Mouse (Mus musculus) mouse embryonic stem cell (cell line): ENCODE results near the gene Tmem178.

Source experiments
- in situ Hi-C, 2 experiments: fragments of 300-500 bp; cut with MboI; formaldehyde crosslinking; loops; 1 replicate in 1 of 2; 3 replicates in 1 of 2; pipeline ENCODE4 v1.14.3; 2019 to 2020; ENCODE audit warnings: low sequenced_read_pairs in 2 of 2, low pct_unique_long_range_greater_than_20kb in 1 of 2, mixed read lengths in 1 of 2; ENCODE audit not compliant: unreplicated experiment in 1 of 2

The Tmem178 gene

GRCm38 (mm10) chr17:81031830-81032442 is 87.5 kb downstream of the Tmem178 start:
- in situ Hi-C loops, result no loop called here

DNA sequence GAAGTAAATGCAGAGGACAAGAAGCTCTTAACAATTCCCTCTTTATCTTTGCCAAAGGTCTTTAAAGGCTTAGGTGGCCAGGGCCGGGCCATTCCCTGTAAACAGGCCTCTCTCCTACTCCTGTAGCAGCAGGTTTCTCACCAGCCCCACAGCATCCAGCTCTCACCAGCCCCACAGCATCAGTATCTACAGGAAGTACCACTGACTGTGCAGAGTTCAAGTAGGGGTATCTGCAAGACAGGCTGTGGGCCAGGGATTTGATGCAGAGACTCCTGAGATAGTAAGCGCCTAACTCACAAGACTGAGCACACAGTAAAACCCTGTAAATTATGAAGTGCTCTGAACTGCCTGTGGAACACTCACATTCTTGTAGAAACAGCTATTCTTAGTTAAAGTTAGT is 88.5 kb downstream of the Tmem178 start:
- in situ Hi-C loops, result no loop called here

DNA sequence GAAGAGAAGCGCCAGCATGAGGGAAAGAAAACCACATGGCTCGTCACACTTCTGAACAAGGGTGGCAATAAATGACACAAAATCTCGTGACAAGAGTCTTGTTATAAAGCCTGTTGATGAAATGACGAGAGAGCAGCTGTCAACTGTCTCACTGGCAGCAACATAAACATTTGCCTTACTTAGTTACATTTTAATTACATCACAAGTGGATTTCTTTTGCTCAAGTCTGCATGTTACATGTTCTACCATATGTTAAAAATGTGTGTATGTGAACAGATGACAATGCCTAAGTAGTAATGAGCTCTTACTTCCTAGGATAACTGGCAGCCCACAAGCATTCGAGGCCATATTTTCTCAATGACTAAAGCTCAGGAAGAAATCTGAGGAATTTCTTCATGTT is 90.9 kb downstream of the Tmem178 start:
- in situ Hi-C loops, result no loop called here

- in situ Hi-C loops, result no loop called here
These were observed 94.4 kb downstream of the Tmem178 start for GRCm38 (mm10) chr17:81038707-81039408.

GRCm38 (mm10) chr17:81041662-81042061 is 97.2 kb downstream of the Tmem178 start:
- in situ Hi-C loops, result no loop called here

GRCm38 (mm10) chr17:81044356-81044755 is 99.9 kb downstream of the Tmem178 start:
- in situ Hi-C loops, result no loop called here

GRCm38 (mm10) chr17:81045115-81045514 is 100.7 kb downstream of the Tmem178 start:
- in situ Hi-C loops, result no loop called here

DNA sequence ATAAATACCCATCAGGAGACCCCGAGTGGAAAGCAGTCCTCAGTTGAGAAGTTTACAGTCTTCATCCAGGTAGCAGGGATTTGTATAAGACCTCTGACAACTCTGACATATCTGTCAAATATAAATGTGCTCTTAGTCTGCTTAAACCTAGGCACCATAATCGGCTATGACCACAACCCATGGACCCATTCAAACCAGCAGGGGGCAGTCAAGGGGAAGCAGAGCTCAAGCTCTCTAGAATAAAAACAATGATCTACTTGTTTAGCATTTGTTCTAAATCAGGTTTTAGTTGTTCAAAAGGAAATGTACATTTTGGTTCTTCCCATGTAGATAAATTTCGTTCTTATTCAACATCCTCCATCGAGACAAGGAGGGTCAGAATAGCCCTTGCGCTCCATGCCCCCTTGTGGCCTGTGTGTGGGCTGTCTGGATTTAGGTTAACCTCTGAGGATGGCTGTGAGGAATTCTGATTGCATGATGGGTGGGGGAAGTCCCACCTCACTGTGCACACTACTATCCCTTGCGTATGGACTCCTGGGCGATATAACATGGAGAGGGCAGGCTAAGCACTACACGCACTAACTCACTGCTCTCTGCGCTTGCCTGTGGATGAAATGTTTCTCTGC is 101.2 kb downstream of the Tmem178 start:
- in situ Hi-C loops, result no loop called here

DNA sequence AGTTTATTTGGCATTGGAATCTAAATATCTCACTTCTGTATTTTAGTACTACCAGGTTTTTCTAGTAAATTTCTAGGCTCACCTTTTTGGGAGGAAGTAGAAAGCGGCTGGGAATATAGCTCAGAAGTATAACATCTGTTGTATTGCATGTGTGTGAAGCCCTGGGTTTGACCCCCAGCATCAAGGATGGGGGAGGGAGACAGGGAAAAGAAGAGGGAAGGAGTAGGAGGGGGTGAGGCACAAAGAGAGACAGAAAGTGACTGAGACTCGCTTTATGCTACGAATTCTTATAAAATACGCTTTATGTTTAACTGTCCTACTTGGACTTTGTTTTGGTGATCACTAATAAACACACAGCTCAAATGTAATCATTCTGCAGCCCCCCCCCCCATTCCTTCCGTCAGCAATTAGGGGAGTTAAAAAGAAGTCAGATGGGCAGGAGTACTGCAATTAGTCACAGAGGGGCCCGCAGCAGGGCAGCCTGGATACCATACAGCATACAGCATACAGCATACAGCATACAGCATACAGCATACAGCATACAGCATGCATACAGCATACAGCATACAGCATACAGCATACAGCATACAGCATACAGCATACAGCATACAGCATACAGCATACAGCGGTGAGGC is 103.6 kb downstream of the Tmem178 start:
- in situ Hi-C loops, result no loop called here
